Mouse (Mus musculus) kidney, postnatal 4 days (tissue): Measurements from ENCODE around the gene Oprl1.

Source experiments
- DNase-seq, 2 experiments: peaks; one replicate each; pipeline ENCODE4 v3.0.0; 2021; ENCODE audit warnings: mixed read lengths in 2 of 2

Gene Oprl1

DNA sequence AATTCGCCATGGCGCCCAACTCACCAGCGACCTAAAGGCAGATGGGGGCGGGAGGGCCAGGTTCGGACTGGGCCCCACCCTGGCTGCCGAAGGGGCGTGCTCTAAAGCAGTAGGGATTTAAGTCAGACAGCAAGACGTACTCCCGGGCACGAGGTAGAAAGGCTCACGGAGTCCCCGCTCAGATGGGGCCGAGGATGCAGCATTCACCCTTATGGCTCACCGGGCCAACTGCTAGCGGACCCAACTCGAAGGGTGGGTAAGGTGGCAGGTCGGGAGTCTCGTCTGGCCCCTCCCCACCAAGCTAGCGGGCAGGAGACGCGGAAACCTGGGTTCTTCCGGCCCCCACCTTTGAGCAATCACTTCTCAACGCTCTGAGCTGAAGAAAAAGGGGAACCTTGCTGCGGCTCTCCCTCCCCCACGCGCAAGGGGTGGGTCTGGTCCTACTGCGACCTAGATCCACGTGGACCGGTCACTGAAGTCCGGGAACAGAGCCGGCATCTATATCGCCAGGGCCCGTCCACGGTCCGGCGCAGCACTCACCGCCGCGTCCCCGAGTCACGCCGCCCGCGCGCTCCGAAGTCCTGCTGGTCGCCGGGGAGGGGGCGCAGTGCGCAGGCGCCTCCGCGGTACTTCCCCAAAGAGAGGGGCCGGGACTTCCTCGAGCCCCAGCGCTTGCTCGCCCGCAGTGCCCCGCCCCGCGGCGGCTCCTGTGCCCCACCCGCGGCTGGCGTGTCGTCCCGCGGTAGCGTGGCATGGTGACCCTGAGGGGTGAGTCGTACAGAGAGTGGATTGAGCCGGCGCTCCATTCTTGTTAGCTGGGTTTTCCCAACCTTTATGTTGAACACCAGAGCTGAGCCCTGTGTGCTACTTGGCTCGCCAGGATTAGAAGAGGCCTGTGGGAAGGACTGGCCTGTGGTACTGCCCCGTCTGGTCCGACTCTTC is 21.2 kb upstream of the Oprl1 start, which contains the start of gene Rgs19:
Gene Rgs19, minus strand, starts transcription at position 639 of the 942 bp plus-strand sequence.
- peak; percentile 83 to 88 for DNase-seq

- no peak for DNase-seq
Observed at GRCm38 (mm10) chr2:181694581-181694980, 20.2 kb upstream of the Oprl1 start.

- no peak for DNase-seq
Observed at GRCm38 (mm10) chr2:181695776-181696175, 19.0 kb upstream of the Oprl1 start.

- no peak for DNase-seq
Observed at GRCm38 (mm10) chr2:181696801-181697420, 17.9 kb upstream of the Oprl1 start.

- no peak for DNase-seq
Observed at GRCm38 (mm10) chr2:181698241-181698640, 16.6 kb upstream of the Oprl1 start, which contains the start of gene Lkaaear1. TSS of gene Lkaaear1 (minus strand) at chr2:181698442.

- no peak for DNase-seq
Observed at GRCm38 (mm10) chr2:181706668-181707067, 8.1 kb upstream of the Oprl1 start.

- no peak for DNase-seq
Observed at GRCm38 (mm10) chr2:181713749-181714148, 1.1 kb upstream of the Oprl1 start.

DNA sequence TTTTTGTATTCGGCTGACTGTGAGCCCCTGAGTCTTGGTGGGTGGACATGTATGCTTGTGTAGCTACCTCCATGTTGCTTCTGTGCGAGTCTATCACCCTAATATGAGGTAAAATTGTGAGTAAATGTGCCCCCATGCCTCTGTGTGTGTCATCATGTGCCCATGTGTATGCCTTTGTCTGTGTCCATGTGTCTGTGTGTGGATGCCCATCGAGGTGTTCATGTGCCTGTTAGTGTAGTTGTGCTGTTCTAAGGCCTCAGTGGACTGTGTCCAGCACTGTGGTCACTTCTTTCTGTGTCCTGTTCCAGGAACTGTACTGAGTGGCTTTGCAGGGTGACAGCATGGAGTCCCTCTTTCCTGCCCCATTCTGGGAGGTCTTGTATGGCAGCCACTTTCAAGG is 566 bp downstream of the Oprl1 start:
- DNase-seq, result no peak

- DNase-seq, result no peak
Observed at GRCm38 (mm10) chr2:181716991-181717390, 2.2 kb downstream of the Oprl1 start.

DNA sequence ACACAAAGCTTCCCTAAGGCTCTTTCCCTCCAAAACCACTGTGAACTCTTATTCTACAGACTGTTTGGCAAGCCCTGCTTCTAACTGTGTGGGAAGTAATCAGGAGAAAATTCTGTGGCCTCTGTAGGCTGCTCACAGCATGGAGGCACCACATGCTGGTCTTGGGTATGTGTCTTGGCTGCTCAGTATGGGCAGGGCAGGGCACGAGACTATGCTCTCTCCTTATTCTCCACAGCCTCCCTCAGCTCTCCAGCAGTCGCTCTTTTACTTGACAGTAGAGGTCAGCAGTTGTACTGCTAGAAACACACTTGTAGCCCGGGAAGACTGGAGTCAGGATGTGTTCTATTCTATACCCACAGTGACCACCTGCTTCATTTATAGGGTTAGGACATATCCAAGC is 5.2 kb downstream of the Oprl1 start:
- DNase-seq, result no peak

- no peak for DNase-seq
Observed at GRCm38 (mm10) chr2:181721200-181721599, 6.4 kb downstream of the Oprl1 start.

DNA sequence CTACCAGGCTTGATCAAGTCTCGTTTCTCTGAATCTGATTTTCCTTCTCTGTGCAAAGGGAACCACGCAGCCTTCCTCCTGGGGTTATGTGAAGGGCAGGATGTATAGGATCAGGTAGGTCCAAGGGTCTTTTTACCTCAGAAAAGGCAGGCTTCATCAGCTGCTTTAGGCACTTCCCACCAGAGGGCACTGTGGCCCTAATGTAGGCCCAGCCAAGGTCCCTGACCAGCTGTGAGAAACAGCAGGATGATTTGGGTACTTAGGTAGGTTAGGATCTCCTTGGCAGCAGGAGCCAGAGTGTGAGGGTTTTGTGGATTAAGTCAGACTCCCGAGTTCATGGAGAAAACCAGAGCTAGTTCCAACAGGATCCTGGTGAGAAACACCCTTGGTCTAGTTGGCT is 7.4 kb downstream of the Oprl1 start:
- DNase-seq, result peak; percentile 52 to 62

GRCm38 (mm10) chr2:181727659-181728262 is 12.9 kb downstream of the Oprl1 start:
- DNase-seq, result no peak

DNA sequence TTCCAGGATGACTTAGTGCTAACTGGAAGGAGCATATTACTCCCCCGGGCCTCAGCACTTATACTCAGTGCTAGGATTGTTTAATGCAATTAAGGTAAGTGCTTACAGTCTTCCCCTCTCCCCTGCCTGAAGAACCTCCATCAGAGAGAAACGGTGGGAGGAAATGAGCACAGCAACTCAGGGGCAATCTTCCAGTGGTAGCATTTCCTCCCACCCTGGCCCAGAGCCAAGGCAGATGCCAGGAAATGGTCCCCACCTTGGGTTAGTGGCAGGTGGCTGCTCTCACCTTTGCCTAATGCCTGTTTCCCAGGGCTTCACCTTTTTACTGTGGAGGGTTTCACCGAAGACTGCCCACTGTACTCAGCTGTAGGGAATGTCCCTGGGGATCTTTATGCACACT is 15.2 kb downstream of the Oprl1 start:
- DNase-seq, result peak in 1 of 2 experiments; percentile 4

DNA sequence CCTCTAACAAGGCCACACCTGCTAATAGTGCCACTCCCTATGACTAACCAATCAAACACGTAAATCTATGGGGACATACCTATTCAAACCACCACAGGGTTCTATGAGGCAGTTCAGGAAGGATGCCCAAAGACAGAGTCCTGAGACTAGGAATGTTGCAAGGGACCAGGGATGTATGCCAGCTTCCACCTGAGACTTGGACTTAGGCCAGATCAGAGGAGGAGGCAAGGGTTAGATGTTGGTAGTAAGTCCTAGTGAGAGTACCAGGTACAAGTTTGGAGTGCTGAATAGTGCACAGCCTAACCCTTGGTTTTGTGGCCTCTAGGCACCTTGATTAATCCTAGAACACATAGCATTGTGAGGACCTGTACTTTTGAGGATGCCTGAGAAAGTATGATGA is 37.8 kb downstream of the Oprl1 start:
- DNase-seq, result no peak

- no peak for DNase-seq
Observed at GRCm38 (mm10) chr2:181758147-181758725, 43.4 kb downstream of the Oprl1 start.

DNA sequence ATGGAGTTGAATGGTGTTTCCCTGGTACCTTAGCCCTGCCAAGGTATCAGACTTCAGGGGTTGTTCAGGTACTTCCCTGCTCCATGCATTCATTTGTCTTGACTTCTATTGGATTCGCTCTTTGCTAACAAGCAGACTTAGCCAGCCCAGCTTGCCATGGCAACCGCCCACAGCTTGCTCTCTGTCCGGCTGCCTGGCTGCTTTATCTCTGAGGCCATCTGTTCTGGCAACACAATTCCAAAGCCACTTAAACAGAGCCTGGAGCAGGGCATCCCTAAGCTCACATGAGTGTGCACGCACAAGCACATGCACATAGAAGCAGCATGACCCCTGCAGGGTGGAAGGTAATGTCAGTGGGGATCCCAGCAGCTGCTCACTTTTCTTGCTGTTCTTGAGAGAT is 44.2 kb downstream of the Oprl1 start:
- DNase-seq, result peak in 1 of 2 experiments; percentile 2

- DNase-seq, result no peak
Observed at GRCm38 (mm10) chr2:181763006-181763830, 48.4 kb downstream of the Oprl1 start, which contains the start of gene Myt1. TSS of gene Myt1 (plus strand) at chr2:181763332.

DNA sequence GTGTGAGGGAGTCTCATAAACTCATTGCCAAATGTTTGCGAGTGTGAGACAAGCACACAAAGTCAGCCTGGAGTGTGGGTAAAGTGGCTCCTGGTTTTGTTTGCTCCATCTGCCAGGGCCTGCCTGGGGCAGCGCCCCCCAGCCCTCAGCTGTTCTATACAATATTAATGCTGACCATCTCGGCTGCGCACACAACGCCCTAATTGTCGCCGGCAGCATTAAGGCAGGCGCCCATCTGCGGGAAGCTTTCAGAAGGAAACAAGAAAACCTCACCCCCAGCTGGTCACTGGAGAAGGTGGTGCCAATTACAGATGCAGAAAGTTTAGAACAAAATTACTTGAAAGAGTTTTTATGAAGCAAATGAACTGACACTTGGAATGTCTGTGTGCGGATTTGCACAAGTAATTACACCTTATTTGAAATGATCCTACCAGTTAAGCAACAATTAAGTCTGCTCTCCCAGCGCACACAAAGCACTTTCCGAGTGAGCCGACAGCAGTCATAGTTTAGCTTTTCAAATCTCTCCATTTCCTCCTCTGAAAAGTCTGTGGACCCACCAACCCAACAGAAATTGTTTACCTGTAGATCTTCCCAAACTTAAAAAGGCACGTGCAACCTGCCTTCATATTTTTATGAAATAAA is 49.2 kb downstream of the Oprl1 start:
- no peak for DNase-seq

DNA sequence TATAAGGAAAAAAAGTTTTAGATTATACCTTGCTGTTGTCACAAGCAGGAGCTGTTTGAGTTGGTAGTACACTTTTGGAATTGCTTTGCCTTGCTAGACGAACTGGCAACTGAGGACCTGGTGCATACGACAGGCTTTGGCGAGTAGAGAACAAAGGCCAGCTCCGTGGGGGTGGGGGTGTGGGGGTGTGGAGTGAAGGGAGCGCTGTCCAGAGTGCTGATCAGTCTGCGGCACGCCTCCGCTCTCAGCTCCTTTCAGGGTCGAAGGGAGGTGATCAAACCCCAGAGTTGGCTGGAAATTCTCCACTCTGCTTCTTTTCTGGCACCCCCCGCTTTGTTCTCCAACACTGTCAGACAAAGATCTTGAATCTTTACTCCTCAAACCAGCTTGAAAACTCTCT is 49.8 kb downstream of the Oprl1 start:
- DNase-seq, result peak; percentile 77 to 80

DNA sequence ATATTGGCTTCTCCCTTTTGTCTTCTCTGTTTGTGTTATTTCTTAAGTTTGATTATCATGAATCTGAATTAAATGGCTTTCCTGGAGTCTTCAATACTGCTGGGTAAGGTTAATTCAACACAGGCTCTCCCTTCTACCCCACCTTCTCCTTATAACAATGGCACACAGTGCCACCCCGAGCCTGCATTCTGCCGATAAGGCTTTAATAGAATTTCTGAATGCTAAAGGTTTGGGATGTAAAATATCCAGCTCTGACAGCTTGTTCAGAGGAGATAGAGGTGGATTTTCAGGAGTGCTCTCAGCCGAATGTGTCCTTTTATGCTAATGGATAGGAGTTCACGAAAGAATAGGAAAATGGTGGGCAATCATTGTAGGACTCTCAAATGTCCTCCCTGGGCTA is 50.4 kb downstream of the Oprl1 start:
- no peak for DNase-seq
